Mouse (Mus musculus) stomach, postnatal 0 days (tissue): ENCODE data around the gene Abcd2.

Source experiments
- CTCF ChIP-seq: IDR thresholded peaks from 2 replicates; pipeline ENCODE4 v1.5.1; 2016; ENCODE audit warnings: antibody characterized with exemption, low read depth, mild to moderate bottlenecking, moderate library complexity
- EP300 ChIP-seq: optimal IDR thresholded peaks from 2 replicates; pipeline ENCODE3; 2016; ENCODE audit warnings: antibody characterized with exemption

- no peak for TF ChIP-seq CTCF
- TF ChIP-seq EP300: no peak
Observed at GRCm38 (mm10) chr15:91153311-91153710, 38.3 kb downstream of the Abcd2 start.
